Mouse (Mus musculus): ENCODE data around the gene Axl.
A peak's percentile ranks its signal among the peaks of the same experiment; 100 is the strongest.

Axl gene

GRCm38 (mm10) chr7:25710519-25711130, 77.9 kb downstream of the Axl start:
- no peak for DNase-seq (ENCODE audit: low spot score)

- DNase-seq (ENCODE audit: low spot score): peak; percentile 37
These were observed 78.5 kb downstream of the Axl start for GRCm38 (mm10) chr7:25709961-25710360.

GRCm38 (mm10) chr7:25707581-25708292, 80.8 kb downstream of the Axl start:
- no peak for DNase-seq (ENCODE audit: low spot score)

All from urinary bladder, postnatal 14 days (tissue).